Mouse (Mus musculus): ENCODE measurements at regions not wholly inside any gene's neighbourhood (a gene's known extent, or its start where the extent isn't known, plus 50 kb on each side); places are given as distances from the start of the nearest gene placed in this dataset.

DNA sequence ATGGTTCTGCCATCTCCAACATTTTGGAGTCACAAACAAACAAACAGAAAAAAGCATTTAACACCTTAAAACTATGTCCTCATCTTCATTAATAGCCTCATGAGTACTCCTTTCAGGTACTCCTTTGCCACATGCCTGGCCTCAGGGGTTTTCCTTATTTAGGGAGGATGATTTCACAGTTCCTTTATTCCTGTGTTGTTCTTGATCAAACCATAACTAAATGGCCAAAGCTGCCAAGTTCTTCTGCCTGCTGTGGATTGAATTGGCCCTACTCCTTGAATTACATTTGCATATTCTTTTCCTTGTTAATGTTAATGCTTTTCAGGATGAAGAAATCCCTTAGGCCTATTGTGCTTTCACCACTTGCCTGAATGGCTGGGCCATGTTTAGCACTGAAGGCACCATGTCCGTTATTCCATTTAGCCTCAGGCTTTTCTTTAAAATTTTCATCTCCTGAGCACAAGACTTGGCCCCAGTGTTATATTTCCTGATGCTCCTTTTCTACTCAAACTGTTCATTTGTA lies 1787.4 kb downstream of the Hace1 start:
- Histone ChIP-seq H3K27ac (ENCODE audit: control insufficient read depth, low read depth, low read length) (no peak overlapping the region), H3K4me1 (ENCODE audit: control insufficient read depth in 1 of 2, insufficient read depth in 2 of 2, low read length in 2 of 2) (no peaks in the 10 kb centered on the region), H3K9me3 (replicated peaks; ENCODE audit: insufficient read depth, low read length) (no peaks in the 10 kb centered on the region), H3K36me3 (ENCODE audit: control insufficient read depth in 1 of 2, insufficient read depth in 2 of 2, low read length in 2 of 2) (no peaks in the 10 kb centered on the region), H3K4me3 (ENCODE audit: control insufficient read depth in 1 of 2, insufficient read depth in 1 of 2, low read depth in 2 of 2, low read length in 2 of 2) (no peak overlapping the region), H3K27me3 (ENCODE audit: control insufficient read depth in 1 of 2, insufficient read depth in 2 of 2, low read length in 2 of 2) (no peaks in the 10 kb centered on the region), H3K79me2 (ENCODE audit: control insufficient read depth, insufficient read depth, low read length, poor library complexity) (no peaks in the 10 kb centered on the region), H3K9ac (ENCODE audit: control insufficient read depth, low read depth, low read length, poor library complexity, severe bottlenecking) (no peak overlapping the region)
- no peak for DNase-seq (ENCODE audit: low read depth, low spot score)
- no peak for TF ChIP-seq CHD1 (IDR thresholded peaks at IDR 0.05; ENCODE audit: low read depth, low read length)
- TF ChIP-seq TCF12 (IDR thresholded peaks at IDR 0.05; ENCODE audit: low read depth, low read length), result no peak
- TF ChIP-seq TAL1 (IDR thresholded peaks at IDR 0.05; ENCODE audit: low read length), result no peak
- no peak for TF ChIP-seq GABPA (IDR thresholded peaks at IDR 0.05; ENCODE audit: low read depth, low read length)
- TF ChIP-seq ETS1 (IDR thresholded peaks at IDR 0.05; ENCODE audit: low read depth, low read length), result no peak
- TF ChIP-seq NRF1 (IDR thresholded peaks at IDR 0.05; ENCODE audit: insufficient read depth, low read depth, low read length, poor library complexity, severe bottlenecking), result no peak
- no peak for TF ChIP-seq USF2 (IDR thresholded peaks at IDR 0.05; ENCODE audit: borderline replicate concordance in 1 of 2, insufficient read depth in 1 of 2, low read depth in 1 of 2, low read length in 2 of 2)
- TF ChIP-seq POLR2AphosphoS5 (IDR thresholded peaks at IDR 0.05; ENCODE audit: borderline replicate concordance, low read depth, low read length), result no peak
- no peak for TF ChIP-seq ZC3H11A (IDR thresholded peaks at IDR 0.05; ENCODE audit: low read depth, low read length)
- TF ChIP-seq TBP (IDR thresholded peaks at IDR 0.05; ENCODE audit: low read depth, low read length), result no peak
- TF ChIP-seq ZNF384 (IDR thresholded peaks at IDR 0.05; ENCODE audit: low read depth, low read length), result no peak
- no peak for TF ChIP-seq E2F4 (IDR thresholded peaks at IDR 0.05; ENCODE audit: borderline replicate concordance, low read depth, low read length)
- TF ChIP-seq NELFE (IDR thresholded peaks at IDR 0.05; ENCODE audit: low read depth, low read length), result no peak
- no peak for TF ChIP-seq MAX (IDR thresholded peaks at IDR 0.05; ENCODE audit: low read length)
- no peak for TF ChIP-seq MEF2A (IDR thresholded peaks at IDR 0.05; ENCODE audit: extremely low read depth, insufficient replicate concordance, low read depth, low read length, poor library complexity, severe bottlenecking)
- TF ChIP-seq POLR2AphosphoS2 (IDR thresholded peaks at IDR 0.05; ENCODE audit: low read length), result no peak
- TF ChIP-seq USF1 (IDR thresholded peaks at IDR 0.05; ENCODE audit: low read depth, low read length), result no peak
- TF ChIP-seq ZKSCAN1 (IDR thresholded peaks at IDR 0.05; ENCODE audit: low read depth, low read length), result no peak
- TF ChIP-seq RCOR1 (IDR thresholded peaks at IDR 0.05; ENCODE audit: low read depth, low read length), result no peak

DNA sequence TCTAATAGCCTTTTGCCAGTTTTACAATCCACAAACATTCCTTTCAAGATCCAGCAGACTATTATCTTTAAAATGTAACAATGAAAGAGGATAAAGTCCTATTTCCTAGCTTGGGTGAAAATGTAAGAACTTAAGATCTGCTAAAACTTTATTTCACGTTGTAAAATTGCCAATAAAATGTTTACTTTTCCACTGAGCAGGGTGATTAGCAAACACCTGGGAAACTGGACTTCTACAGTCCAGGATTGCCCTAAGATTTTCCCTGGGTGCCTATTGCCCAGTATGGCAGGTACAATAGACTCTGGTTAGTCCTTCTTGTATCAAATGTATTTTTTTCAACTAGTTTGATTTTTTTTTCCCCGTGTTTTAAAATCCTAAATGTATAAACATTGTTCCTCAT lies 1789.2 kb downstream of the Hace1 start:
- H3K4me3 ChIP-seq (ENCODE audit: control insufficient read depth in 1 of 2, insufficient read depth in 1 of 2, low read depth in 2 of 2, low read length in 2 of 2), result no peak overlapping the region
- H3K79me2 ChIP-seq (ENCODE audit: control insufficient read depth, insufficient read depth, low read length, poor library complexity), result no peaks in the 10 kb centered on the region
- no peak for DNase-seq (ENCODE audit: low read depth, low spot score)
- no peaks in the 10 kb centered on the region for H3K4me1 ChIP-seq (ENCODE audit: control insufficient read depth in 1 of 2, insufficient read depth in 2 of 2, low read length in 2 of 2)
- TF ChIP-seq EP300 (IDR thresholded peaks at IDR 0.05; ENCODE audit: low read depth in 1 of 2, low read length in 2 of 2), result no peak
- TF ChIP-seq MYC (IDR thresholded peaks at IDR 0.05; ENCODE audit: low read depth, low read length), result no peak
- no peak for TF ChIP-seq CTCF (IDR thresholded peaks at IDR 0.05 in 2 of 3, conservative IDR thresholded peaks at IDR 0.05 in 1 of 3; ENCODE audit: control insufficient read depth in 1 of 3, insufficient read depth in 1 of 3, low read depth in 2 of 3, low read length in 3 of 3, poor library complexity in 1 of 3, severe bottlenecking in 1 of 3)
- TF ChIP-seq TCF12 (IDR thresholded peaks at IDR 0.05; ENCODE audit: low read depth, low read length), result no peak
- TF ChIP-seq MXI1 (IDR thresholded peaks at IDR 0.05; ENCODE audit: low read depth, low read length), result no peak
- no peak for TF ChIP-seq NRF1 (IDR thresholded peaks at IDR 0.05; ENCODE audit: insufficient read depth, low read depth, low read length, poor library complexity, severe bottlenecking)
- TF ChIP-seq ETS1 (IDR thresholded peaks at IDR 0.05; ENCODE audit: low read depth, low read length), result no peak
- TF ChIP-seq RAD21 (IDR thresholded peaks at IDR 0.05; ENCODE audit: low read depth, low read length), result no peak
- TF ChIP-seq GATA1 (IDR thresholded peaks at IDR 0.05; ENCODE audit: low read depth, low read length), result no peak
- TF ChIP-seq MAZ (IDR thresholded peaks at IDR 0.05; ENCODE audit: low read depth, low read length), result no peak
- no peak for TF ChIP-seq MYB (IDR thresholded peaks at IDR 0.05; ENCODE audit: low read depth, low read length)
- no peak for TF ChIP-seq SIN3A (IDR thresholded peaks at IDR 0.05; ENCODE audit: low read length)
- TF ChIP-seq KAT2A (conservative IDR thresholded peaks at IDR 0.05; ENCODE audit: low read depth, low read length), result no peak
- no peak for TF ChIP-seq BHLHE40 (IDR thresholded peaks at IDR 0.05; ENCODE audit: borderline replicate concordance, low read depth, low read length)
- TF ChIP-seq TBP (IDR thresholded peaks at IDR 0.05; ENCODE audit: low read depth, low read length), result no peak
- no peak for TF ChIP-seq JUND (IDR thresholded peaks at IDR 0.05; ENCODE audit: low read depth, low read length)
- H3K9me3 ChIP-seq (replicated peaks; ENCODE audit: insufficient read depth, low read length), result no peaks in the 10 kb centered on the region
- H3K9ac ChIP-seq (ENCODE audit: control insufficient read depth, low read depth, low read length, poor library complexity, severe bottlenecking), result no peak overlapping the region
- no peak overlapping the region for H3K27ac ChIP-seq (ENCODE audit: control insufficient read depth, low read depth, low read length)
- no peaks in the 10 kb centered on the region for H3K27me3 ChIP-seq (ENCODE audit: control insufficient read depth in 1 of 2, insufficient read depth in 2 of 2, low read length in 2 of 2)
- no peaks in the 10 kb centered on the region for H3K36me3 ChIP-seq (ENCODE audit: control insufficient read depth in 1 of 2, insufficient read depth in 2 of 2, low read length in 2 of 2)
